Mouse (Mus musculus) heart, postnatal 25 days (tissue): ENCODE measurements at regions not wholly inside any gene's neighbourhood (a gene's known extent, or its start where the extent isn't known, plus 50 kb on each side); places are given as distances from the start of the nearest gene placed in this dataset.

Source experiments
- DNase-seq: peaks from one replicate; pipeline ENCODE4 v3.0.0; 2022; ENCODE audit warnings: low spot score
- intact Hi-C: fragments of 180-260 bp; cut with DNase I; formaldehyde crosslinking; loops from one replicate; pipeline ENCODE4 v1.15.1; 2025

GRCm38 (mm10) chr3:78908196-78908844 is 378.0 kb downstream of the Rapgef2 start:
- intact Hi-C loops: no loop called here

GRCm38 (mm10) chr3:78907778-78908177 is 378.5 kb downstream of the Rapgef2 start:
- DNase-seq: no peak
- intact Hi-C loops: no loop called here

More at GRCm38 (mm10) chr3:78908196-78908844, 378.0 kb downstream of the Rapgef2 start:
- no peak for DNase-seq

- DNase-seq: peak; percentile 8
- intact Hi-C loops: no loop called here
Observed at GRCm38 (mm10) chr3:78901838-78902484, 384.4 kb downstream of the Rapgef2 start.

- intact Hi-C loops: no loop called here
- no peak for DNase-seq
Observed at GRCm38 (mm10) chr3:78901016-78901837, 385.1 kb downstream of the Rapgef2 start.

DNA sequence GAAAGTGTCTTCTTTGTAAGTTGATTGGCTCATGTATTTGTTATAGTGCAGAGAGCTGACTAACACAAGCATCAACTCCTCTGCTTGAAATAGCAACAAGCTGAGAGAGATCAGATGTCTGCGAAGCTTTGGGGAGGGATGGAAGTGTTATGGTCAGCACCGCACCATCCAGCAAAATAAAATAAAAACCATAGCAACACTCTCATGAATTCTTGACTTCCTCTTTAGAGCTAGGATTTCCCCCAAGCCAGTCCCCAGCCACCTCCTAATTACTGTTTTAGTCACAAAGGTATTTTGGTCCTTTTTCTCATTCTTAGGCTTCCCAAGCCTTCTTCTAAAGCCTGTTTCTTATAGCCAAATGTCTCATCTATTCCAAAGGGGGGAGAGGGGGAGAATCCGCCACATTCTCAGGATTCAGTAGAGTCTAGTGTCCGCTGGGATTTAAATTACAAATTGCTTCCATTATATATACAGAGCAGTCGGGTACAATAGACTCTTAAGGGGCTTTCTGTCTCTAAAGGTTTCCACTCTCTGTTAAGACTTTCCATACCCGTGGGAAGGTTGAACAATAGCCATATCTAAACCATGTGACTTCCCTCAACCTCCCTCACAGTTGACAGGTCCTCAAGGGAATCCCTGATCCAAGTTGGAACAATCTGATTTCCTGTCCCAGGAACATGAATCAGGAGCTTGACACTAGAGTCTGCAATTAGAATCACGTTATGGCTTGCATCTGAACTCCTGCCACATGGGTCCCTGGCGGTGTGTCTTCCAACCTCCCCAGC is 386.7 kb downstream of the Rapgef2 start:
- DNase-seq: no peak
- intact Hi-C loops: no loop called here

GRCm38 (mm10) chr3:78889326-78889725 is 397.0 kb downstream of the Rapgef2 start:
- intact Hi-C loops: no loop called here
- DNase-seq: no peak

- DNase-seq: no peak
- intact Hi-C loops: no loop called here
Observed at GRCm38 (mm10) chr3:78884715-78885114, 401.6 kb downstream of the Rapgef2 start.

- intact Hi-C loops: no loop called here
- DNase-seq: no peak
Observed at GRCm38 (mm10) chr3:78884029-78884428, 402.3 kb downstream of the Rapgef2 start.

GRCm38 (mm10) chr3:78880072-78880471 is 406.2 kb downstream of the Rapgef2 start:
- intact Hi-C loops: no loop called here
- no peak for DNase-seq

GRCm38 (mm10) chr3:78877323-78877722 is 409.0 kb downstream of the Rapgef2 start:
- DNase-seq: no peak
- intact Hi-C loops: no loop called here

DNA sequence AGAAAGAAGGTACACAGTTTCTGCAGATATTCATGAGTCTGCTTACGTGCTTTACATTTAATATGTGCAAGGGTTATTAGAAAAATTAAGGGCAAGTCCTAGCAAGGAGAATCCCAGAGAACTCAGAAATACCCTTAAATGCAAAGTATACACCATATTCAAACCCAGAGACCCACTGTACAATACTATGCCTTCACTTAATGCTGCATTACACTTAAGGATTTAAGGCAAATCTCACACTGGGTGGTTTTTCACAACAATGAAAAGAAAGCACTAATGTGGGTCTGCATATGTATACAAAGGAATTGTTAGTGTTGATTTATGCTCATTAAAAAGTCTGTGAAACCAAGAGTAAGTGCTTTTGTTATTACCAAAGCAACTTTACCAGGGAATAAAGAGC is 419.4 kb downstream of the Rapgef2 start:
- intact Hi-C loops: no loop called here
- DNase-seq: no peak

DNA sequence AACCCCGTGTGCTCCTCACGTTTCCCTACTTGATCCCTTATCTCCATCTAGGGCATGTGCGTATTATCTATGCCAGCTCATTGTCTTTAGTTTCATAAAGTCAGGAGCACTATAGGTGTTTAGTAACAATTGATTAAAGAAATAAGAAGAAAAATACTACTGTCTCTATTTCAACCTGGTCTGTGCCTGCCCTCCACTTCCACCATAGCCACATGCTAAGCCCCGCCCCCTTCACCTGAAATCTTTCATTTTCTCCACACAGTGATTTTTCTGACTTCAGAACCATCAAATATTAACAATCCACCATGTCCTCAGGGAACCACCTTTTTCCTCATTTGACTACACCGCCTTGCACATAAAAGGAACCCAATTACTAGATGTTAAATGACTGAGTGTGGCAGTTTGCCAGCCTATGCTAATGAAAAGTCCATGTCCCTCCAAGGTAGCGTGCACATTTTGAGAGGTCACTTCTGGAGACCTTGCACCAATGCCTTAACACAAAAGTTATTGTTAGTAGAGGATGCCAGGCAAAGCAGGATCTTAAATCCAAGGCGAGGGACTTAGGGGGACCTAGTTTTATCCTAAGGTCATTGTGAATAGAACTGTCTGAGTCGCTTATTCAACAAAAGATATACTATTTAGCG is 420.1 kb downstream of the Rapgef2 start:
- intact Hi-C loops: no loop called here
- no peak for DNase-seq

- intact Hi-C loops: no loop called here
- no peak for DNase-seq
Observed at GRCm38 (mm10) chr3:78863005-78863404, 423.3 kb downstream of the Rapgef2 start.

DNA sequence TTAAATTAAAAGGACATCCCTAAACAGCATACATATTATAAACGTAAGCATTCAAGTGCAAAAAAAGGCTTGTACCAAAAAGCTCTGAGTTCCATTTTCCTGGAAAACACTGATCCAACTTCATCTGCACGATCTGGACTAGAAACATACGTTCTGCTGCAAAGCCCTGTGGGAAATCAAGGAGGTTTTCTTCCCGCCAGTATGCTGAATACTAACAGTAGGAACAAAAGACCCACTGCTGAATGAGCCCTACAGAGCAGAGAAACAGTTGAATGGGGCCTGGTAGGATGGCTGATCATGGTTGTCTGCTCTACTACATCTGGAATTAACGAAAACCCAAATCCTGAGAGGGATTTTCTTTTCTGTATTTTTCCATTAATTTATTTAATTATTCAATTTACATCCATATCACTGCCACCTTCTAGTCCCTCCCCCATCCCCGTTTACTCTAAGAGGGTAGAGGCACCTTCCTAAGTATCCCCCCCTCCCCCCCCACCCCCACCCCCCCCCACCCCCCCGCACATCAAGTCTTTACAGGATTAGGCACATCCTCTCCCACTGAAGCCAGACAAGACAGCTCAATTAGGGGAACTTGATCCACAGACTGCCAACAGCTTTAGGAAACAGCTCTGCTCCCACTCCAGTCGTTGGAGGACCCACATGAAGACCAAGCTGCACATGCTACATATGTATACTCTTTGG is 439.5 kb downstream of the Rapgef2 start:
- DNase-seq: no peak
- intact Hi-C loops: no loop called here

DNA sequence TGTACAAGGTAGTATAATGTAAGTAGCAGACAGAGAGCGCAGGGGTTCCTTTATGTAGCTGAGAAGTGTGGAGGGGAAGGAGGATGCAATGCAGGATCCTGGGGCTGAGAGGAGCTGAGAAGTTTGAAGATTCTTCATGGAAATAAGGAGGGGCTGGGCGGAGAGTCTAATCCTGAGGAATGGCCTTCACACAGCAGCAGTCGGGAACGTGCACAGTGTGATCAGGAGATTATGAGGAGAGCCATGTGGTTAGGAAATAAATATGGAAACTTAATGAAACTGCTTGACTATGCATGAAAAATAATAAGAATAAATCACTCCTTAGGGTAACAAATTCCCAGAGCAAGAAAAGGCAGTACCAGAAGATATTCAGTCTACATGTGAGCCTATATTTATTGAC is 445.1 kb downstream of the Rapgef2 start:
- intact Hi-C loops: no loop called here

DNA sequence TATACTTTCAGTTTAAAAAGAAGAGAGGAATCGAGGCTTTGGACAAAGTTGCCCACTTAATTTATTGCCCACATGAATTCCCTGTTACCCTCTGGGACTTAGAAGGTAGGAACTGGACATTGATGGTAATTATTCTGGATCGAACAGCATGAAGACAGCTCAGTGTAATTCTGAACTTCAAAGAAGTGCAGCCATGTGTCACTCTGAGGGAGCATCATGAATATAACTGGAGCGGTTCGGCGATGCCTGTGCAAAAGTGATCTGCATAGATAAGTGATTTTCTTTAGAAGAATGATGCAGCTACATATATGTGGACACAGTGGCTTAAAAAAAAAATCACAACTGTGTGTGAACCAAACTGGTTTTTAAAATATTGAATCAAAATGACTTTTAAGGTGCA is 449.5 kb downstream of the Rapgef2 start:
- DNase-seq: no peak
- intact Hi-C loops: no loop called here

More for the DNA sequence above, 445.1 kb downstream of the Rapgef2 start:
- no peak for DNase-seq

- no peak for DNase-seq
Observed at GRCm38 (mm10) chr3:78825505-78825904, 460.8 kb downstream of the Rapgef2 start.

GRCm38 (mm10) chr3:78812425-78812824 is 473.9 kb downstream of the Rapgef2 start:
- intact Hi-C loops: no loop called here
- no peak for DNase-seq

More at GRCm38 (mm10) chr3:78825505-78825904, 460.8 kb downstream of the Rapgef2 start:
- intact Hi-C loops: no loop called here
